Mouse (Mus musculus) bone marrow, adult 2 months (tissue): ENCODE results near the gene Slc30a1.

Source experiments
- CTCF ChIP-seq: fragments of 200-500 bp; IDR thresholded peaks from 2 replicates; pipeline ENCODE4 v1.5.1; 2011; ENCODE audit warnings: low read length, control low read depth; ENCODE audit not compliant: control insufficient read depth, insufficient read depth
- POLR2A ChIP-seq: fragments of 200-500 bp; IDR thresholded peaks from 2 replicates; pipeline ENCODE4 v1.6.1; 2011; ENCODE audit warnings: low read depth, mild to moderate bottlenecking, control low read depth, low read length, borderline replicate concordance; ENCODE audit not compliant: control insufficient read depth

DNA sequence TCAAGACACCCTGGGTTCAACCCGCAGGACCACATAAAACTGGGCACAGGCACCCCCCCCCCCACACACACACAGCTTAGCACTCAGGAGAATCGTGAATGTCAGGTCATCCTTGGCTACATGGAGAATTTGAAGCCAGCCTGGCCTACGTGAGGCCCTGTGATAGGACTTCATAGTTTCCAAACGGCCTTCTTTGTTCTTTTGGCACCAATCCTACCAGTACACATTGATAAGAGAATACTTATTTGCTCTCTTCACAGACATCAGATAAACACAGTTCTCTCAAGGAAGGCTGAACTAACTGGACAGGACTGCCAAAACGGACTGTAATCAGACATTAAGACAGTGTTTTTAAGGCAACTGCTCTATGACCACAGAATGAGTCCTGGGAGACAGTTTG, 22.9 kb upstream of the Slc30a1 start:
- no peak for TF ChIP-seq CTCF
- TF ChIP-seq POLR2A: no peak
